Mouse (Mus musculus): ENCODE data around the gene Use1.
"Not testable (repeated sequence)": the region's sequence is repeated elsewhere in the genome, so short reads cannot be mapped to it uniquely, and the experiment has no call there.

Use1 gene

DNA sequence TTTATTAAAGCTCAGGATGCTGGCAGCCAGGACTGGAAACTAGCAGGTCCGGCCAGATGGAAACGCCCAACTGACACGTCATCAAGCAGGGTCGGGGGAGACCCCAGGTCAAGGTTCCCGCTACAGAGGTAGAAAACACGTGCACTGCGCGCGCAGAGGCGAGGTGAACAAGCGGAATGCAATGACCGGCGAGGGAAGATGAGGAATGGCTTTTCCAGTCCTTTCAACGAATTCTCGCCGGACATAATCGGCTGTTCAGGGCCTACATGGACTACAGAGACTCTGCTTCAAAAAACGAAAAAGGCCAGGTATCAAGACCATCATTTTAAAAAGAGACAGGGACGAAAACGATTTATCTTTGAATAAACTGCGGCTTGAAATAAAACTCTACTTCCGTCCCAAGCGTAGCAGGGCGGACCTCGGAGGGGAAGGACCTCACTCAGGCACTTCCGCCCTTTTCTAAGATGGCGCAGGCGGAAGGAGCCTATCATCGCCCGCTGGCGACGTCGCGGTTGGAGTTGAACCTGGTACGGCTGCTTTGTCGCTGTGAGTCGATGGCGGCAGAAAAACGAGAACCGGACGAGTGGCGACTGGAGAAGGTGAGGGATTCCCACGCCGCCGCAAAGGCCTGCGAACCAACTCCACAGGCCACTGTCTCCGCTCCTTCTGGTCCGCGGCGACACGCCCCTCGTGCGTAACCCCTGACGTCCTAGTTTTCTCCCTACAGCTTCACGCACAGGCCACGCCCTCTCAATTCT, at the start of gene Use1:
Gene Use1, plus strand, starts transcription at position 78 of the 758 bp plus-strand sequence.
- peak; percentile 95 for DNase-seq (ENCODE audit: low spot score)

GRCm38 (mm10) chr8:71318610-71319009, 48.0 kb upstream of the Use1 start:
- not testable (repeated sequence) for DNase-seq (ENCODE audit: low spot score)

DNA sequence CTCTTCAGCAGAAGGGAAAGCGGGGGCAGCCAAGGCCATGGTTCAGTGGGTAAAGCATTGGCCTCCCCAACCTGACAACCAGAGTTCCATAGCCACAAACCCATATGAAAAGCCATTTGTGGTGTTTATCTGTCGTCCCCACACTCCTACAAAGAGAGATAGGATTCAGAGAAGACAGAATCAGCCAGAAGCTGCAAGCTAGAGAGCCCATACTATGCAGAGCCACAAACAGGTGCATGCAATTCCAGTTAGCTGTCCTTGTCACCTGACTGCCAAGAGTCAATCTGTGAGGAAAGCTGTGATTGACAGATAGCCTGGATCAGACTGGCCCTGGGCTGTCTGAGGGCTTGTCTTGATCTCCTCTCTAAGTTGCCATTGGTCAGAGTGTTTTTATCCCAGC, 46.9 kb upstream of the Use1 start:
- not testable (repeated sequence) for DNase-seq (ENCODE audit: low spot score)

DNA sequence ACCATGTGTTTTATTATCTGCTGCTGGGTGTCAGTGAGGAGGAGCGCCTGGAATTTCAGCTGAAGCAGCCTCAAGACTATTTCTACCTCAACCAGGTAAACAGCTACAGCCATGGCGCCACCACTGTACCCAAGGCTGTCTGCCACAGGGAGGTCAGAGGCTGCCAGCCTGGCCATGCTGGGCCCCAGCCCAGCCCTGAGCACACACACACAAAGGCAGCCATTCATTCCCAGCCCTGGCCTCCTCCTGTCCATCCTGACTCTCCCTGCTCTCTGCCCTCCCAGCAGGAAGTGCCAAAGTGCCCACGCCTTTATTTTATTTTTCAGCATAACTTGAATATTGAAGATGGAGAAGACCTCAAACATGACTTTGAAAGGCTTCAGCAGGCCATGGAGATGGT, 43.7 kb upstream of the Use1 start:
- DNase-seq (ENCODE audit: low spot score), result no peak

DNA sequence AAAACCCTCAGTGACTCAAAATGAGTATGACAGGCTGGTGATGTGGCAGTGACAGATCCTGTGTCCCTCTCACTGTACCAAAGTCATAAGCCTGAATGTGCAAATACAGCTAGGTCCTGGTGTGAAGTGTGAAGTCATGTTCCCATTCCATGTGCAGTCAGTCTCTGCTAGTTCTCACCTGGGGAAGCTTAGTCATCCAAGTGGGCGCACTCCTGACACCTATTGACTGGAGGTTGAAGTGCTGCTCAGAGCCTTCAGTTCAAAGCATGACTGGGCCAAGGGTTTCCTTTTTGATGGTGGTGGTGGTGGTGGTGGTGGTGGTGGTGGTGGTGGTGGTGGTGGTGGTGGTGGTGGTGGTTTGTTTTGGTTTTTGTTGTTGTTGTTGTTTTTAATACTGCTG, 41.8 kb upstream of the Use1 start:
- DNase-seq (ENCODE audit: low spot score), result peak; percentile 31

DNA sequence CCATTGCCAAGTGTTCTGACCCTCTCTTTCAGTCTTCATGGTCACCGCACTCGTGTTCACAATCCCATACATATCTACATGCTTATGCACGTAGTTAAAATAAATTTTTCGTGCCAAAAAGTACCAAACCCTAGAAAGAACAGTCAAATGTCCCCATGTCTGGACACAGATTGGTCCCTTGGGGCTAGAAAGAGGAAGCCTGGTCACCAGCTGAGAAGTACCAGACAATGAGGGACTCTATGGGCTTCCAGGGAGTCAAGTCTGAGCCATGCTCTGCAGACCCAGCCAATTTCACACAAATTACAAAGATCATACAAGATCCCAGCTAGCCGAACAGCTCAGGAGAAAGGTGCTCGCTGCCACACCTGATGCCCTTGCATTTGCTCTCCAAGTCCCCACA, 28.8 kb upstream of the Use1 start:
- not testable (repeated sequence) for DNase-seq (ENCODE audit: low spot score)

DNA sequence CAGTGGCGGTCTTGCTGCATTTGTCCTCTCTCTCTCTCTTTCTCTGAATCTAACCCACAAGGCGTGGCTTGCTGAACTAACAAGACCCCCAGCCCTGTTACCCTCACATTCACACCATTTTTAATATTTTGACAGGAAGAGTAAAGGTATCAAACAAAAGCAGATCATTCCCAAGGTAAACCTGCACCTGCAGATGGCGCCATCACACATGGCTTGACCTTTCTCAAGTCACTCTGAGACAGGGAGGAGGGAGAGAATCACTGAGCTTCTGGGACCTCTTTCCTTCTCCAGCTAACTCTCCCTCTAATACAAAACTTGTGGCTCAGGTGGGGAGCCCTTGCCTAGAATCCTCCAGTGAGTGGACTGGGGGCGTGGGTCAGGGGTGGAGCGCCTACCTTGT, 26.0 kb upstream of the Use1 start:
- DNase-seq (ENCODE audit: low spot score), result peak; percentile 72

DNA sequence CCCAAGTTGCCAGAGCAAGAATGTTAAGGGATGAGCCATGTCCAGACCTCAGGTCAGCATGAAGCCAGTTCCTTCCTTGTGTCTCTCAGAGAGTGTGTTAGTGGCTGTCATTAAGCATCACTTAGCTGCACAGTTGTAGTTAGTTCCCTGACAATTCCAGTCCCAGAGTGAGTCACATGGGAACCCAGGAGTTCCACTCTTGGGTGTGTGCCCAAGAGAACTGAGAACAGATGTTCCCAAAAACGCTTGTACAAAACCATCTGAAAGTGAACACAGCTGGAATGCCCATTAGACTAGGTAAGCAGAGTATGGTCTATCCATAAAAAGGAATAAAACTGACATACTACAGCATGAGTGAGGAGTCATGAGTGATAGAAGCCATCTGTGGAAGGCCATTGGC, 20.1 kb upstream of the Use1 start:
- no peak for DNase-seq (ENCODE audit: low spot score)

GRCm38 (mm10) chr8:71351117-71351516, 15.5 kb upstream of the Use1 start:
- peak; percentile 80 for DNase-seq (ENCODE audit: low spot score)

- no peak for DNase-seq (ENCODE audit: low spot score)
These were observed 15.1 kb upstream of the Use1 start for GRCm38 (mm10) chr8:71351520-71351919.

DNA sequence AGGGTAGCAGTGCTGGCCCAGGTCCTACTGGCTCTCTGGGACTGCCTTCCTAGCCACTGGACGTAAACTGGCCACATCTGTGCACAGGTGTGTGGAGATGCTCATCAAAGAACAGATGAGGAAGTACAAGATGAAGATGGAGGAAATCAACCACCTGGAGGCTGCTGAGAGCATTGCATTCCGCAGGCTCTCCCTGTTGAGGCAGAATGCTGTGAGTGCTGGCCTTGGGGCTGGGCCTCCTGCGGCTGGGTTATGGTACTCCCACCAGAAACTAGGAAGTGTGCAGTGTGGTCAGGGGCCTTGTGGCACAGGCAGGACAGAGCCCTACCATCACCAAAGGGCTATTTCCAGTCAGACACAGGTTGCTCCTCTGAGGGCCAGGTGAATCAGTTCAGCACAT, 8.6 kb upstream of the Use1 start:
- no peak for DNase-seq (ENCODE audit: low spot score)

DNA sequence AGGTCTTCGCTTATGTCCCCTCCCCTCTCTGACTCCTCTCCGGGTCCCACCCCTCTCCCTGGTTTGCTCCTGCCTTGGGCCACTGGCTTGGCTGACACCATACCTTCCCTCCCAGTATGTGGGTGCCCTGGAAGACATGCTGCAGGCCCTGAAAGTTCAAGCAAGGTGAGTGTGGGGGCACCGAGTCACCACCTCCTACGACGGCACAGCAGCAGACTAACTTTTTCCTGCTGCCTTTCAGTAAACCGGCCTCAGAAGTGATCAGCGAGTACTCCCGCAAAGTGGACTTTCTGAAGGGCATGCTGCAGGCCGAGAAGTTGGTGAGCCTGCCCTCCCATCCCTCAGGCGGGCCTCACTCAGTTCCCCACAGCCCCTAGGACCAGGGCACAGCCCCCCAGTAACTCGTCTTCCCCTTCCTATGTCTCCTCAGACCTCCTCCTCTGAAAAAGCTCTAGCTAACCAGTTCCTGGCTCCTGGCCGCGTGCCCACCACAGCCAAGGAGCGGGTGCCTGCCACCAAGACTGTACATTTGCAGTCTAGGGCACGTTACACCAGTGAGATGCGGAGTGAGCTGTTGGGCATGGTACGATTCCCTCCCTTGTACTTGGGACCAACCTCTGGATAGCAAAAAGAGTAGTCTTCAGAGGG, 1.0 kb downstream of the Use1 start:
- DNase-seq (ENCODE audit: low spot score), result peak; percentile 57

GRCm38 (mm10) chr8:71368366-71368765, 1.7 kb downstream of the Use1 start:
- peak; percentile 72 for DNase-seq (ENCODE audit: low spot score)

DNA sequence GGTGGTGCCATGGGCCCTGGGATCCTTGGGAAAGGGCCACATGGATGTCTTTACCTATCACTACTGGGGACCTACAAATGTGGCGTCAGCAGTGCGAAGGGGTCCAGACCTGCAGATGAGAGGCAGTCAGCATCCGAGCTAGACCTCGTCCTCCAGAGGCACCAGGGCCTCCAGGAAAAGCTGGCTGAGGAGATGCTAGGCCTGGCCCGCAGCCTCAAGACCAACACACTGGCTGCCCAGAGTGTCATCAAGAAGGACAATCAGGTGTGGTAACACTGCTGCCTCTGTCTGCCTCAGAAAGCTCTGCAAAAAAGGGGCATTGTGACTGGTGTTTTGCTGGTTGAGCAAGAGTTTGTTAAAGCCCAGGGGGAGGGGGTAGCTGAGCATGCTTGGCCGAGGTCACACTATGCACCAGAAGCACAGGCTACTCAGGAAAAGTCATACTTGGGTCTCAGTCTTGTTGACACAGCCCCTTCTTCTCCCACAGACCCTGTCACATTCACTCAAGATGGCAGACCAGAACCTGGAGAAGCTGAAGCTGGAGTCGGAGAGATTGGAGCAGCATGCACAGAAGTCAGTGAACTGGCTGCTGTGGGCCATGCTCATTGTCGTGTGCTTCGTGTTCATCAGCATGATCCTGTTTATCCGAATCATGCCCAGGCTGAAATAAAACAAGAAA, 2.5 kb downstream of the Use1 start:
- no peak for DNase-seq (ENCODE audit: low spot score)

GRCm38 (mm10) chr8:71370711-71371235, 4.1 kb downstream of the Use1 start:
- peak; percentile 29 for DNase-seq (ENCODE audit: low spot score)

DNA sequence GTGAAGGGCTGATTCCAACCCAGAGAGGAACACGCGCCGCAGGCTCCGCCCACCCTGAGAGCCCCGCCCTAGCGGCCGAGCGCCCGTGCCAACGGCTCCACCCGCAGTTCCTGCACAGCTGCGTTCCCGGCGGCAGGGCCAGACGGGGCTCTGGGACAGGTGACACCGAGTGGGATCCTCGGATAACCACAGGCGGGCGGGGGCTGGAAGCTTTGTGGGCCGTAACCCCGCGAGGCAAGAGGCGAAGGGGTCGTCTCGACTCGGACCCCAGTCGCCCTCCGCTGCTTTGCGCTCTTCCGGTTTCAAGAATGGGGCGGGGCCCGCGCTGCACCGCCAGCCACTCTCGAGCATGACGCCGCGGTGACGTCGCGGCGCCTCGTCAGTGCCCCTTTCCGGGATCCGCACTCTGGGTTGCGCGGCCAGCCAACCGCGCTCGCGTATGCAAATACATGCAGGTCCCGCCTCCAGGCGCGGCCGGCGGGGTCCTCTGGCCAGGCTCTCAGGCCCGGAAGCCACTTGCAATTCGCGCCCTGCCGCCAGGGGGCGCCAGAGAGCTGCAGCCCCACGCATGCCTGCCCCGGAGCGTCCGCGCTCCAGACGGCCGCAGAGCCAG, 4.7 kb downstream of the Use1 start, which contains the start of gene Ocel1:
Gene Ocel1, plus strand, starts transcription at position 63 of the 613 bp plus-strand sequence.
- DNase-seq (ENCODE audit: low spot score), result peak; percentile 98

- no peak for DNase-seq (ENCODE audit: low spot score)
These were observed 5.8 kb downstream of the Use1 start for GRCm38 (mm10) chr8:71372427-71372826.

- no peak for DNase-seq (ENCODE audit: low spot score)
These were observed 6.4 kb downstream of the Use1 start for GRCm38 (mm10) chr8:71373000-71373399.

- DNase-seq (ENCODE audit: low spot score), result no peak
These were observed 8.1 kb downstream of the Use1 start for GRCm38 (mm10) chr8:71374616-71375206.

- DNase-seq (ENCODE audit: low spot score), result no peak
These were observed 9.2 kb downstream of the Use1 start for GRCm38 (mm10) chr8:71375581-71376422.
